Mouse (Mus musculus) layer of hippocampus, postnatal 25 days (tissue): Measurements from ENCODE around the gene Gm6169. TPM values are rescaled to one million over a fixed set of nuclear protein-coding genes. Genes with fewer than 3 reads are reported as not detected.
"Not testable (repeated sequence)": the region's sequence is repeated elsewhere in the genome, so short reads cannot be mapped to it uniquely, and the experiment has no call there.

Source experiments
- DNase-seq, 2 experiments: peaks; one replicate each; pipeline ENCODE4 v3.0.0; 2022; ENCODE audit warnings: mixed read lengths in 2 of 2, low spot score in 1 of 2; ENCODE audit errors: extremely low spot score in 1 of 2
- total RNA-seq, 2 experiments: library from RNA; stranded (reverse); gene quantifications; 2 replicates each; pipeline ENCODE4 v1.2.3; 2021

Gene Gm6169
- 1 to 10 TPM in 1 of 2 experiments, not detected in 1; 1.2 TPM for total RNA-seq

DNA sequence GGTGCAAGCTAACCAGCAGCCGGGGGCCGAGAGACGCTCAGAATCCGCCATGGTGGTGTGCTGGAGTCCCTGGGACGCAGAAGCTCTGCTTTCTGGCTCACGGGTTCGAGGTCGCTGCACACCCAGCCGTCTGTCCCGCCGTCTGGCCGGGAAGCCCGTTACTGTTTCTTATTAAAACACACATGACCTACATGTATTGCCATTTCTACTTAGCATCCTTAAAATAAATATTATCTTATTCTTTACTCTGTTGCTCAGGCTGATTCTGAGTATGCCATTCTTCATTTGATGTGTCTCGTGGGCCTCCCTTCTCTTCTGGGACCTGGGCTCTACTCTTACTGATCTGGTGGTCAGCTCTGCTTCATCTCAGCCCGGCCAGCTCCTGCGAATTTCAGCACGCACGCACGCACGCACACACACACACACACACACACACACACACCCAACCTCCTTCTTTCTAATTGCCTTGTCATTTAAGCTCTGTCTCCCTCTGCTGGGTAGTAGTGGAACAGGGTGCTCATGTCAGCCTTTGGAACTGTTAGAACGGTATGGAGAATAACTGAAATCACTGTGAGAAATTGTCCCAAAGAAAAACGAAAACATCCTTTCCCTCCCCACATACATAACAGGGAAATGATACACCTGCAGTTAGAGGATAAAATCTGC lies at the start of gene Gm6169:
Gene Gm6169 (minus strand): TSS at position 51 of the 666 bp plus-strand sequence.
- peak; percentile 27 to 65 for DNase-seq

DNA sequence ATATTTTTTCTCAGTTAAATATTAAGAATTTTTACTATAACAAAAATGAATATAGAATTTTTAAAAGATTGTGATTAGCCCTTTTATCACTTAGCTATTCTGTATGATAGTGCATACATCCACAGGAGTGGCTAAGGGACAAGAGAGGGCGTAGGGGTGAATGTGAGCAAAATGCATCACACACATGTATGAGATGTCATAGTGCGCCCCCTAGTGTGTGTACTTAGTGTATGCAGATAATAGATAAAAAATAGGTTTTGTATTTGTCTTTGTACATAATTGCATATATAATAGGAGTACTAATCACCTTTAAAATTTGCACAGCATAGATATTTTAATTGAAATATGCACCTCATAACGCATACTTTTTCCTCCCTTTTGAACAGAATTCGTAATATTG lies 46.8 kb upstream of the Gm6169 start:
- peak in 1 of 2 experiments; percentile 64 for DNase-seq

DNA sequence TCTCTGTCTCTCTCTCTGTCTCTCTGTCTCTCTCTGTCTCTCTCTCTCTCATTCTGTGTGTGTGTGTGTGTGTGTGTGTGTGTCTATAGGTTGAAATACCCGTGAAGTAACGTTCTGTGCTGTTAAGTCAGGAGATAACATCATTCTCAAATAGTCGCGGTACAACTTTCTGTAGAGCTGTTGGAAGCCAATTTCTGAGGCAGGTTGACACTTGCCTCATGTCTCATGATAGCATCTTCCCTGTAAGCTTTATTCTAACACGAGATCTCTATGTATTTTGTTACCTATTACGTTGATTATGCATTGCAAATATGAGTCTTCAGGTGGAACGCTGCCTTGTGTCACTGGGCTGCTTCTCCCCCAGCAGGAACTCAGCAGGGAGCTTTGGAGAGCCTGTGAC lies 43.3 kb upstream of the Gm6169 start:
- DNase-seq = no peak

DNA sequence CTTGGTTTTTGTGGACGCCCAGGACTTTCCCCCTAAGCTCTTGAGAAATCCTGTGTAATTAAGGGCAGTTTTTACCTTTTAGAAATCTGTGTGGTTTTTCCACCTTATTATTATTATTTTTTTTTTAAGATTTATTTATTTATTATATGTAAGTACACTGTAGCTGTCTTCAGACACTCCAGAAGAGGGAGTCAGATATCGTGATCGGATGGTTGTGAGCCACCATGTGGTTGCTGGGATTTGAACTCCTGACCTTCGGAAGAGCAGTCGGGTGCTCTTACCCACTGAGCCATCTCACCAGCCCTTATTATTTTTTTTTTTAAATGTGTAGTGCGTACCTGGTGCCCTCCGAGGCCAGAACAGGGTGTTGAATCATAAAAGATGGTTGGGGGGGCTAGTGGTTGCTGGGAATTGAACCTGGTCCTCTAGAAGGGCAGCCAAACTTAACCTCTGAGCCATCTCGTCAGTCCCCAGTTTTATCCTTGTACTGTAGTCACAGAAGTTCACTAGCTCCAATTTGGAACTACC lies 39.4 kb upstream of the Gm6169 start:
- DNase-seq = not testable (repeated sequence)

DNA sequence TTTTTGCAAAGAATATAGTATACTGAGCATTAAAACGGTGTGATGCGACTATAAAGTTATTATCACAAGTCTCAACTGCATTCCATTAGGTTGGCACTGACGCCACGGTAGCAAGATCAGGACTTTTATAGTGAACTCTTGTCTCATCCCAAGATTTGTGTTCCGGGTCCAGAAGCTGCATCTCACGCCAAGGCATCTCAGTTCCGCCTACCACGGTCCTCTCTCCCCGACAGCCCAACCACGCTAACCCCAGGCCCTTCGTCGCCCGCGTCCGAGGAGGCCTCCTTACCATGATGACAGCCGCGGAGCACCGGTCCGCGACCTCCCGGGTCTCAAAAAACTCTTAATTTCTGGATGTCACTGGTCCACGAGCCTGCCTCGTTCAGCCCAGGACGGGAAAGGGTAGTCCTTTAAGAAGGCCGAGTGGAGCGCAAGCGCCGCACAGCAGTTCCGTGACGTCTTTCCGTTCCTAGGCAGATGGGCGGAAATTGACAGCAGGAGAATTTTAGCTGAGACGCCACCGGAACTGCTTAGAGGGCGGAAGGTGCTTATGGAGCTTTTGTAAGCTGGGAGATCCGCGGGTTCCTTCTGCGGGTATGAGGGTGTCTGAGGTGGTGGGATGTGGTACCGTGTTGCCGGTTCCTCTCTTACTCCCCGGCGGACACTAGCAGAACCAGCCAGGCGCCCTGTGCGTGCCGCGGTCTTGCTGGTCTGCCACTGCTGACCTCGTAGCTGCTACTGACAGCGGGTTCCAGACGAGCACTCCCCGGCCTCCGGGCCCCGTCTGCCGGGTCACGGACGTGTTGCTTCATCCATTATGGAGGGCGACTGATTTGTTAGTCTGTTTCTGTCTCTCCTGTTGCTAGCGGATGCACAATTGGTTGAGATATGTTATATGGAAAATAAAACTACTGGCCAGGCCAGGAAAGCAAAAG lies 38.7 kb upstream of the Gm6169 start, which contains the start of the genes Gfm2 and Nsa2:
Gene Gfm2 (plus strand): TSS at position 472 of the 935 bp plus-strand sequence.
Gene Nsa2 (minus strand): TSS at position 472 of the 935 bp plus-strand sequence.
- DNase-seq = peak; percentile 75 to 77

DNA sequence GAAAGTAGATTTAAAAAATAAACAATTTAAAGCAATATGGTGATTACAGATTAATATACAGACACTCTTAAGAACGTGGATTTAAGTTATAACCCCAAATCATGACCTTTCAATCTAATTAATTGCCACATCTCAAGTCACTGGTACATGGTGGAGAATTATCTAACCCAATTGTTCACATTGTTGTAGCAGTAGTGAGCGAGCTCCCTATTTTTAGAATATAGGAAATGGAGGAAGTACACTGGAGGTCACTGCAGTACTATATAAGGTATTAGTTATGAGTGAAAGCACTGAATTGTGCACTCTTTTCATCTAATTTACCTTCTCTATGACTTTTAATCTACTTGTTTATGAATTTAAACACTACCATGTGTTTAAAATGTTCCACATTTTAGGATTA lies 31.4 kb upstream of the Gm6169 start:
- DNase-seq = not testable (repeated sequence)

DNA sequence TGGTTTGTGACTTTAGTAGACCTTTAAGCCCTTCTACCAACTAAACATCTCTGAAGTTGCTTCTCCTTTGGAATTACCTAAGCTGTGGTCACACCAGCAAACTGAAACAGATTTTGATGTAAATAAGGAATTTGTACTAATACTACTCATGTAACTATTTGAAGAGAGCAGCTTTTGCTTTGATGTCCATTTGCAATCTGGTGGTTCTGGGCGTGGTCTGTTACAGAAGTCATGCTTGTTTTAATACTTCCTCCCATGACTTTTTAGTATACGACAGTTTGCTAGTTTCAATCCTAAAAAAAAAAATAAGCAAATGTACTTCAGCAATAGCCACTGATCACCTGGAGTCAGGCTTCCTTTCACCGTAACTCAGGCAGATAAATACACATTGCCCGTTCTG lies 30.6 kb upstream of the Gm6169 start:
- not testable (repeated sequence) for DNase-seq

DNA sequence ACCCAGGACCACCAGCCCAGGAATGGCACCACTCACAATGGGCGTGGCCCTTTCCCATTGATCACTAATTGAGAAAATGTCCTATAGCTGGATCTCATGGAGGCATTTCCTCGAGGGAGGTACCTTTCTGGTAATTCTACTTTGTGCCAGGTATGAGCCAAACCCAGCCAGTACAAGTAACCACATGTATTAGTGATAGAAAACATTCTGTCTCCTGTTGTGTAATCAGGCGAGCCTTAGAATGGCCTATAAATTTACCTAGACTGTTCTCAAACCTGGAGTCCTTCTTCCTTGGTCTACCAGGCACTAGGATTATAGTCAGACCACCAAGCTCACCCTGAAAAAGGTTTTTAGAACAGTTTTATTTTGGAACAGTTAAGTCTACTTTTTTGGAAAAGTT lies 22.3 kb upstream of the Gm6169 start:
- no peak for DNase-seq

DNA sequence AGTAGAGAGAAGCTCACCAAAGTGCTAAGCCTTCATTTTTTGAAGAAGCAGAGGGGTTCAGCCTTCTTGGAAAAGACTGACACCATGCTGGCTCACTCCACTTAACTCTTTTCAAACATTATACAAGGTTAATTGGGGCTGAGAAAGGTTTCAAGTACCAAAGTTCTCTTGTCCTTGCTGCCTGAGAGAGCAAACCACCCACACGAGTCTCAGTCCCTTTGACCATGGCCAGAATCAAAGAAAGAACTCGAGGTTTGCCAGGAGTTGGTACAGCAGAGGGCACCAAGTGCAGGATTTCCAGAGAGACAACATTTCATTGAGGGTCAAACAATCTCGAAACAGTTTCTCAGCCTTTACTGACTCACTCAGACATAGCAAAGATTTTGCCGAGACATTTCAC lies 10.0 kb upstream of the Gm6169 start:
- no peak for DNase-seq

DNA sequence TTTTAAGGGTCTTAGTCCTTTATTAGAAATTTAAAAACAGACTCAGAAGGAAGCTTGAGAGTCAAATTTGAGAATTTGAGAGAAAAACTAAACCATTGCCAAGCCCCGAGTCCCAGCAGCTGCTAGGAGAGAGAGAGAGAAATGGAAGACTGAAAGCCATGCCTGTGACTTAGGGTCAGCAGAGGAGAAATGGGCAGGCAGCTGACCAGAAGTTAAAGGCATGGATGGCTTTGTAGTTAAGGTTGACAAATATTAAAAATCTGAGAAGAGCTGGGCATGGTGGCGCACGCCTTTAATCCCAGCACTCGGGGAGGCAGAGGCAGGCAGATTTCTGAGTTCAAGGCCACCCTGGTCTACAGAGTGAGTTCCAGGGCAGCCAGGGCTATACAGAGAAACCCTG lies 8.7 kb upstream of the Gm6169 start:
- not testable (repeated sequence) for DNase-seq

DNA sequence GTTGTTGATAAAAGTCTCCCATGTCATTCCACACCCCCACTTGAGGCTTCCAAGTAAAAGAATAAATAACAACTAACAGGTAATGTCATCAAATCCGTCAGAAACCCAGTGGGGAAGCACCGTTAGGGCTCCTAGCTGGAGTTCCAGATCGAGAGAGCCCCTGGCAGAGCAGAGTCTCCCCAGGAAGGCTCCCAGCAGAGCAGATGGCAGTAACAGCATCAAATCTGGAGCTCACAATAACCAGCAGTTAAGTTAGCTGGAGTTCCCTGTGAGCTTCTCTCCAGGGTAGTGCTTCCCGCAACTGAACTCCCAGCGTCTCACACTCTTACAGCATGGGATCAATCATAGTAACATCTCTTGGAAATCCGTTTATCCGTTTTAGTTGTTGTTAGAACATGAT lies 6.0 kb upstream of the Gm6169 start:
- peak in 1 of 2 experiments; percentile 16 for DNase-seq

DNA sequence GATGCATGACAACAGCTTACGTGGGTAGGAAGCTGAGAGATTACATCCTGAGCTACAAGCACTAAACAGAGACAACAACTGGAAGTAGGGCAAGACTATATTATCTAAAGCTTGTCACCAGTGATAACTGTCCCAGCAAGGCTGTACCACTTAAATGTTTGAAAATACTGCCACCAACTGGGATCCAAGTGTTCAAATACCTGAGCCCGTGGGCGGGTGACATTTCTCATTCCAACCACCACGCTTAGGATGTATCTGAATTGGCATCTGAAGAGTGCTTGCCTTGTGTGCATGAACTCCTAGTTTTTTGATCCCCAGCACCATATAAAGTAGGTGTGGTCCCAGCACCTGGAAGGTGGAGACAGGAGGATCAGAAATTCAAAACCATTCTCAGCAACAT lies 3.3 kb downstream of the Gm6169 start:
- DNase-seq = no peak

DNA sequence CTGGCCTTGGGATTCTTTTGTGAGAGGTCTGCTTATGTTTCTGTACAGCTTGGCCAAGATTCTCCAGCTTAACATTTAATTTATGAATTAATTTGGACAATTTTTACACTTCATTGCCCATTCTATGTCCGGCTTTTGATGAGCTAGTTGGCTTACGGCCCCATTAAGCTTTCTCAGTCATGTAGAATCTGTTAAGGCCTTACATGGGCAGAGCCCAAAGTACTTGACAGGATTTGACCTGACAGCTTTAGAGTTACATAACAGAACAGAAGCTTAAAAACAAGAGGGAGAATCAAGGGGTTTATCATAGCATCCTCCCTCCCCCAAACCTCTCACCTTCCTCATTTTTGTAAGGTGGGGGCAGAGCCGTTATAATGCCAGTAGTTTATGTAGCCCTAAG lies 10.9 kb downstream of the Gm6169 start:
- DNase-seq = no peak

DNA sequence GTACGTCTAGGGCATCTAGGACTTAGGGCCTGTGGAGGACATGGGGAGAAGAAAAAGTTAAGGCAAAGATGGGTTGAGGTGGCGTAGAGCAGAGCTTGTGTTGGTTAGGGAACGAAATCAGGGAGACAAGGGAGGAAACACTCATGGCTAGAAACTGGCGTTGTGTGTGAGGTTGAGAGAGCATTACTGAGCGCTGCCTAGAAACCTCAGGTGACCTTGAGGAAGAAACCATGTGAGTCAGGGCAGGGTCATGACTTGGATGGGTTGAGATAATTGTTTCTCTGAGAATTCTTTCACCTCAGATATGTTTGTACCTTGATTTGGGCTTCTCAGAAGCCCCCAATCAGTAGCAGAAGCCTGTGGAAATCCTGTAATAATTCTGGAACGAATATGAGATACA lies 11.6 kb downstream of the Gm6169 start:
- DNase-seq = no peak

DNA sequence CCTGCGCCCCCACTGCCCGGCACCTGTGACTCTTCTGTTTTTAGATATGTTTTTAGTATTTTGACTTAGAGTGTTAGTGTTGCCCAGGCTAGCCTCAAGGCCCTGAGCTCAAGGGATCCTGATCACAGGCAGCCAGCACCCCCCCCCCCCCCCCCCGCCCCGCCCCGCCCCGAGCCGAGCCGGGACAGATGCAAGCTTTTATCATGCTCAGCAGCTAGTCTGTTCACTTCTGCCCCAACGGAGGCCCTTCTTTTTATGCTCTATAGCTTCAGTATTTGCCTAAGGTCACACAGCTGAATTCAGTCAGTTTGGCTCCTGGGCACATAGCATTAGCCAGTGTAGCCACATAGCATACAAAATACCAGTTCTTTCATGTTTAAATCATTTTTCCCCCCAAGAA lies 12.7 kb downstream of the Gm6169 start:
- no peak for DNase-seq

DNA sequence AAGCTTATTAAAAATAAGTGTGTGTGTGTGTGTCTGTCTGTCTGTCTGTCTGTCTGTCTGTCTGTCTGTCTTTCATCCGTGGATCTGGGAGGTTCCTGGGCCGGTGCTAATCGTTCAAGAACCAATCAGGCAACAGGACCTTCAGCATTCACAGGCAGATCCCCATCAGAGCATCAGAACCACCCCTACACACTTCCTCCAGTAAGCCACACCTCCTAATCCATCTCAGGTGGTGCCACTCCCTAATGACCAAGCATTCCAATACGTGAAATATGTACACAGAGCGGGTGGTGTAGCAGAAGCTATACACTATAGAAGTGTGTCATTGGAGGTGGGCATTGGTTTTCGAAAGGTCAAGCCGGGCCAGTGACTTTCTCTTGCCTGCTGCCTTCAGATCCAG lies 16.6 kb downstream of the Gm6169 start:
- DNase-seq = no peak

DNA sequence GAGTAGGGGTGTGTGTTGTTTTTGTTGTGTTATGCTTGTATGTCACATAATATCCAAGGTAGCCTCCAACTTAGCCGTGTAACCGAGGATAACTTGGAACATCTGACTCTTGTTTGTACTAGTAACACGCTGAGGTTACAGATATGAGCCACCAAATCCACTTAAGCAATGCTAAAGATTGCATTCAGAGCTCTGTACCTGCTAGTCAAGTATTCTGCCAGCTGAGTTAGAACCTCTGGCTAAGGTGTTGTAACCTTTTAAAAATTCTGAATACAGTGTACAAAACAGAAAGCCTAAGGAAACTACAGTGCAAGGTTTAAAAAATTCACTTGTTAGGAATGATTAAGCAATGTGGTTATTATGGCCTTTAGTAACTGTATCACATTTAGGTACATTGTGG lies 18.4 kb downstream of the Gm6169 start:
- DNase-seq = no peak

DNA sequence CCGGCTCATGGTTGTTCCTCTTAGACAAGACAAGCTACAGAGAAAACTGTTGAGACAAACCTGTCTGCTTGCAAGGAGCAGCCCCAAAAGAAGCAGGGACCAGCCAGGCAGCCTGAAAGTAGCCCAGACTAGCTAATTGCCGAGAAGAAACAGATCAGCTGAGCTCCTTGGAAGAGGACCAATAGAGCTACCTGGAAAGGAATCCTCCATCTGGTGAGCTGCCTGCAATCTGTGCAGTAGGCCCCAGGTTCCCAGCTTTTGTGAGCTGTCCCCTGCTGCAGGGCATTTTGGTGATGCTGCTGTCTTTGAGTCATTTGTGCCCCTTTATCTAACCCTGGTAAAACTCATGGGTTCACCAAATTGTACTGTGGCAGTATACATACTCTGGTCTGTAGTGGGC lies 18.8 kb downstream of the Gm6169 start:
- DNase-seq = no peak

DNA sequence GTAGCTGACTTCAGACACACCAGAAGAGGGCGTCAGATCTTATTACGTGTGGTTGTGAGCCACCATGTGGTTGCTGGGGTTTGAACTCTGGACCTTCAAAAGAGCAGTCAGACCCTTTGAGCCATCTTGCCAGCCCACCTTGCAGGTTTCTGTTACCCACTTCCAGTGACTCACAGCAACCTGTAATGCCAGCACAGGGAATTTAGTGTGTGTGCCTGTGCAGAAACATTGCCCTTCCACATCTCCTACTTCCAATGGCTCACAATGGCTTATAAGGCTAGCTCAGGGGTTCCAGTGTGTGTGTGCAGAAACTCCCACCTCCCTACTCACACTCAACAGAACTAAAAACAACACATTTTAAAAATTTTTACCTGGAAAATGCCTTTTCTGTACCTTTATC lies 21.5 kb downstream of the Gm6169 start:
- DNase-seq = no peak

DNA sequence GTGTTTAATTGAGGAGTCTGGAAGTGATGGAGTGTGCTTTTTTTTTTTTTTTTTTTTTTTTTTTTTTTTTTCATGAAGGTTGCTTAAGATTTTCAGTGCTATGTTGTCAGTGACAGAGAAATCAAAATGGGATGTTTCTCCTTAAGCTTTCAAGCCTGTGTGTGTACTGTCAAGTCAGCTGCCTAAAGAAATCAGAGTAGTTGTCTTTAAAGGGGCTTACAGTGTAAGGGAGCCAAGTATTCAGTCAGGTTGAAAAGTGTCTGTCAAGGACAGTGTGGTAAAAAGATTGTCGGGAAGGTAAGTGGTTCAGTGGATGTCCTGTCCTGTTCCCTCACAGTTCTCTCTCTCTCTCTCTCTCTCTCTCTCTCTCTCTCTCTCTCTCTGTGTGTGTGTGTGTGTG lies 25.5 kb downstream of the Gm6169 start:
- DNase-seq = no peak

DNA sequence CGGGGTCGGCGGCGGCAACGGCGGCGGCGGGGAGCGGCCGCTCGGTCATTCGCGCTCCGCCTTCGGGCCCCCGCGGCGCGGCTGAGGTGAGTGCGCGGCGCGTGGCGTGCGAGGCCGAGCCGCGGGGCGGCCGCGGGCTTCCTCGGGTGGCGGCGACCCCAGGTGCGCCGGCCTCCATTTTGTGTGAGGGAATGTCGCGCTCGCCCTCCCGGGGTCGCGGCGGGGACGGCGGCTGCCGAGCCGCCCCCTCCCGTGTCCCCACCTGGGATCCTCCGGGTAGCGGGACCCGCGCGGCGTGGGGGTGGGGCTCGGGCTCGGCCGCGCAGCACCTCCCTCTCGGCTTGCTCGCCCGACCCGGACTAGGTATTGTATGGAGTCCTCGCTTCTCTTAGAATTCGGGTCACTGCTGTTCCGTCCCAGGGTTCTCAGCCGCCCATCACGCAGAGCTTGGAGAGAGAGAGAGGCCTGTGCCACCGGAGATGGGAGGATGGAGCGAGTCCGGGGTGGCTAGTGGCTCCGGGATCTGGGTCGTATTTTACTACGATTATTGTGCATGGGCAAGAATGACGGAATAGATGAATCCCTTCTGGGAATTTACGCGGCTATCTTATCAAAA lies 27.3 kb downstream of the Gm6169 start:
- DNase-seq = peak; percentile 29 to 51
